In the genomic region with DNA sequence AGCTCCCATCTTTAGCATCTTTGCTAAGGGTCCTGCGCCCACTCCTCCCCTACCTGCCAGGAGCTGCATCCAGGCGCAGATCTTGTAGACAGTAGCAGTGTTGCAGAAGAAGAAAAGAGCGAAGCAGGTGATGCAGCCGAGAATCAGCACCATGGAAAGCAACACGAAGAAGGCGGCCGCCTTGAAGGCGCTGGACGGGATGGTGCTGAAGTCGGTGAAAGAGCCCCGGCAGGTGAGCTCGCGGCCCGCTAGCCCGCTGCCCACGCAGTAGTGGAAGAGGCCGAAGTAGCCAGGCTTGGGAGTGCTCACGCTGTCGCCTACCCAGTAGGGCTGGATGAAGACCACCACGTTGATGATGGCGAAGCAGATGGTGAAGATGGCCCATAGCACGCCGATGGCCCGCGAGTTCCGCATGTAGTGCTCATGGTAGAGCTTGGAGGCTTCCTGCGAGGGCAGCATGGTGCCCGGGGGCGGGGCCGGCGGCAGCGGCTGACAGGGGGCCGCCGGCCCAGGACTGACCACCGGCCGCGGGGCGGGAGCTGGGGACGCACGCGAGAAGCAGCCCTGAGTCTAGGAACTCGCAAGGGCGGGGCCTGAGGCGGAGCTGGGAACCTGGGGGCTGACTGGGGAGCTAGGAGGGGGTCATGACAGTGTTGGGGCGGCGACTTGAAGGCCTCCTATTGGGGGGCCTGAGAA, we compare ENCODE assay signal across 7 mouse cellular contexts. TPM values are rescaled to one million over a fixed set of nuclear protein-coding genes. Genes with fewer than 3 reads are reported as not detected.
DNase-seq lines count a peak whose midpoint lies in the region; ATAC-seq and TF ChIP-seq lines count a peak whose summit lies in the region.

No protein-coding gene starts in this region.

- WGBS in forebrain, embryonic 13.5 days: 3% methylated on average over 46 of the region's 46 CpGs
- WGBS in kidney, adult 2 months: 4% methylated on average over 46 of the region's 46 CpGs

- H3K4me1 ChIP-seq in forebrain, embryonic 13.5 days: peaks cover 35% of the 10 kb centered on the region
- H3K4me1 ChIP-seq in kidney, adult 2 months (ENCODE audit: control insufficient read depth, insufficient read depth, low read length): no peaks in the 10 kb centered on the region

- peak overlapping the region; percentile 91 for H3K9ac ChIP-seq in forebrain, embryonic 13.5 days

- TF ChIP-seq CTCF in kidney, adult 2 months (conservative IDR thresholded peaks at IDR 0.05; ENCODE audit: insufficient read depth, insufficient read length, low read depth, low read length): no peak

- no peaks in the 10 kb centered on the region for H3K27me3 ChIP-seq in forebrain, embryonic 13.5 days
- peaks cover 2% of the 10 kb centered on the region; the same call in 1 of the 2 replicates for H3K27me3 ChIP-seq in kidney, adult 2 months (replicated peaks; ENCODE audit: control insufficient read depth, insufficient read depth, low read length)

- peak overlapping the region; percentile 98 for H3K4me2 ChIP-seq in forebrain, embryonic 13.5 days

- H3K4me3 ChIP-seq in forebrain, embryonic 13.5 days: peak overlapping the region; percentile 85
- H3K4me3 ChIP-seq in kidney, adult 2 months (ENCODE audit: insufficient read depth, low read depth, low read length): no peak overlapping the region

- H3K36me3 ChIP-seq in forebrain, embryonic 13.5 days (ENCODE audit: poor library complexity, severe bottlenecking): peaks cover 9% of the 10 kb centered on the region; the same call in 1 of the 2 replicates
- no peaks in the 10 kb centered on the region for H3K36me3 ChIP-seq in kidney, adult 2 months (ENCODE audit: control insufficient read depth, insufficient read depth, low read length)

- H3K9me3 ChIP-seq in forebrain, embryonic 13.5 days (replicated peaks): no peaks in the 10 kb centered on the region

- no peak overlapping the region for H3K27ac ChIP-seq in forebrain, embryonic 13.5 days
- no peak overlapping the region for H3K27ac ChIP-seq in kidney, adult 2 months (ENCODE audit: insufficient read depth, low read depth, low read length)

- ATAC-seq in forebrain, embryonic 13.5 days: peak; percentile 64

- no peak for TF ChIP-seq POLR2A in kidney, adult 2 months (IDR thresholded peaks at IDR 0.05; ENCODE audit: low read depth, low read length)

- peak; percentile 66 to 69 for DNase-seq in right cerebral cortex, postnatal 10 days (ENCODE audit: low spot score in 2 of 2)
- no peak for DNase-seq in right cerebral cortex, adult 2 months (ENCODE audit: low spot score in 2 of 2)
- peak; percentile 49 for DNase-seq in cerebellum, adult 11-12 months
- peak; percentile 36 for DNase-seq in kidney, adult 2 months
- peak; percentile 77 for DNase-seq in mesoderm, embryonic 11.5 days (ENCODE audit: low read depth, low spot score)
- peak; percentile 75 for DNase-seq in testis, postnatal 10 days (ENCODE audit: low spot score)

RNA-seq across cellular contexts. Expression of a gene that starts 1.3 kb away (rescaled TPM):
- polyA plus RNA-seq in forebrain, embryonic 13.5 days (2015; fragmentation: Nextera tagmentation; extraction: Ambion mirVana): 29.6 and 33.8 TPM in 2 replicates
- polyA plus RNA-seq in kidney, adult 2 months (2012; rRNA removed): 0.09 and 0.12 TPM in 2 replicates

RNA-seq across cellular contexts. Expression of a gene that starts 43.7 kb away (rescaled TPM):
- 42.5 and 45.4 TPM in 2 replicates for polyA plus RNA-seq in forebrain, embryonic 13.5 days (2015; fragmentation: Nextera tagmentation; extraction: Ambion mirVana)
- 43.6 and 56.9 TPM in 2 replicates for polyA plus RNA-seq in kidney, adult 2 months (2012; rRNA removed)

Comparison
In these comparisons a context has a peak if more than half of its experiments do, and no peak if none do; other contexts are left out.
1. DNase-seq: peak in right cerebral cortex, postnatal 10 days (2 of 2), cerebellum, adult 11-12 months (single experiment), kidney, adult 2 months (single experiment), mesoderm, embryonic 11.5 days (single experiment) and testis, postnatal 10 days (single experiment); none in right cerebral cortex, adult 2 months (0 of 2).
2. RNA of a gene that starts 1.3 kb away (polyA plus RNA-seq): 29.6 to 33.8 TPM in forebrain, embryonic 13.5 days; 0.09 to 0.12 TPM in kidney, adult 2 months; every median in the first group is over 10 times any median in the second.